Mouse (Mus musculus) myocyte (in vitro differentiated cells): Measurements from ENCODE around the gene Renbp. TPM values are rescaled to one million over a fixed set of nuclear protein-coding genes. Genes with fewer than 3 reads are reported as not detected.
A peak's percentile ranks its signal among the peaks of the same experiment; 100 is the strongest.

Experiments
- H3K27me3 ChIP-seq: one replicate; pipeline ENCODE4 v1.6.1; 2011; ENCODE audit not compliant: control insufficient read depth, insufficient read depth, insufficient read length
- H3K36me3 ChIP-seq: one replicate; pipeline ENCODE4 v1.6.1; 2011; ENCODE audit not compliant: control insufficient read depth, insufficient read depth
- H3K4me2 ChIP-seq: one replicate; pipeline ENCODE4 v1.6.1; 2011; ENCODE audit warnings: low read depth, control low read depth
- H3K4me3 ChIP-seq: one replicate; pipeline ENCODE4 v1.5.1; 2011; ENCODE audit warnings: mild to moderate bottlenecking, control low read depth, moderate library complexity
- H3K79me2 ChIP-seq: one replicate; pipeline ENCODE4 v1.6.1; 2011; ENCODE audit not compliant: control insufficient read depth, insufficient read depth
- H3ac ChIP-seq: one replicate; pipeline ENCODE4 v1.6.1; 2011; ENCODE audit not compliant: control insufficient read depth, insufficient read length
- CEBPB ChIP-seq: IDR thresholded peaks from 2 replicates; pipeline ENCODE4 v1.6.1; 2011; ENCODE audit warnings: mild to moderate bottlenecking, moderate library complexity; ENCODE audit not compliant: poor library complexity, insufficient read depth, severe bottlenecking
- E2F4 ChIP-seq: IDR thresholded peaks from one replicate; pipeline ENCODE4 v1.6.1; 2011; ENCODE audit warnings: mild to moderate bottlenecking, control low read depth, moderate library complexity; ENCODE audit not compliant: insufficient read depth
- MAX ChIP-seq: IDR thresholded peaks from one replicate; pipeline ENCODE4 v1.6.1; 2011; ENCODE audit warnings: low read depth, mild to moderate bottlenecking, control low read depth
- MYOD1 ChIP-seq, 3 experiments: IDR thresholded peaks; one replicate each; pipeline ENCODE4 v1.6.1; 2011; ENCODE audit warnings: control low read depth in 2 of 3, low read depth in 2 of 3, mild to moderate bottlenecking in 2 of 3, moderate library complexity in 1 of 3; ENCODE audit not compliant: insufficient read length in 2 of 3, control insufficient read depth in 1 of 3
- MYOG ChIP-seq, 3 experiments: IDR thresholded peaks; one replicate each; pipeline ENCODE4 v1.6.1; 2011; ENCODE audit warnings: control low read depth in 2 of 3, low read depth in 2 of 3, mild to moderate bottlenecking in 2 of 3; ENCODE audit not compliant: insufficient read length in 2 of 3, control insufficient read depth in 1 of 3, insufficient read depth in 1 of 3
- POLR2A ChIP-seq: IDR thresholded peaks from one replicate; pipeline ENCODE4 v1.6.1; 2011; ENCODE audit warnings: low read depth, mild to moderate bottlenecking, control low read depth, moderate library complexity; ENCODE audit not compliant: insufficient read length
- POLR2AphosphoS2 ChIP-seq: IDR thresholded peaks from one replicate; pipeline ENCODE4 v1.6.1; 2011; ENCODE audit warnings: low read depth, control low read depth; ENCODE audit not compliant: insufficient read length
- REST ChIP-seq: IDR thresholded peaks from one replicate; pipeline ENCODE4 v1.6.1; 2011; ENCODE audit warnings: mild to moderate bottlenecking, control low read depth, moderate library complexity; ENCODE audit not compliant: insufficient read depth, insufficient read length
- SRF ChIP-seq: IDR thresholded peaks from one replicate; pipeline ENCODE4 v1.6.1; 2011; ENCODE audit warnings: low read depth; ENCODE audit not compliant: control insufficient read depth, insufficient read length
- TCF12 ChIP-seq: IDR thresholded peaks from one replicate; pipeline ENCODE4 v1.6.1; 2011; ENCODE audit warnings: mild to moderate bottlenecking, control low read depth; ENCODE audit not compliant: poor library complexity, insufficient read depth, severe bottlenecking
- TCF3 ChIP-seq: IDR thresholded peaks from one replicate; pipeline ENCODE4 v1.6.1; 2011; ENCODE audit warnings: low read depth, control low read depth; ENCODE audit not compliant: insufficient read length
- USF1 ChIP-seq: IDR thresholded peaks from one replicate; pipeline ENCODE4 v1.6.1; 2011; ENCODE audit warnings: low read depth, mild to moderate bottlenecking, control low read depth, moderate library complexity
- polyA plus RNA-seq: library from polyadenylated mRNA; unstranded; fragments of >200 nt; fragmentation: generic; extraction: Trizol; gene quantifications from one replicate; pipeline ENCODE4 v1.2.1, GENCODE M21; 2012; ENCODE audit warnings: missing spikeins

The Renbp gene
- polyA plus RNA-seq, 1 experiment: 103 TPM

- TF ChIP-seq MYOD1 (IDR thresholded peaks at IDR 0.05; ENCODE audit: control insufficient read depth in 1 of 3, insufficient read length in 2 of 3, low read depth in 2 of 3) (no peak), SRF (no peak), POLR2AphosphoS2 (no peak), TCF12 (no peak), USF1 (no peak)
- H3K36me3 ChIP-seq: peaks cover 9% of the 10 kb centered on the region
- no peak overlapping the region for H3K4me3 ChIP-seq
- H3ac ChIP-seq: no peak overlapping the region
- no peak overlapping the region for H3K4me2 ChIP-seq
- no peaks in the 10 kb centered on the region for H3K27me3 ChIP-seq
- no peaks in the 10 kb centered on the region for H3K79me2 ChIP-seq
Measured at GRCm38 (mm10) chrX:73942294-73942693, 11.6 kb upstream of the Renbp start.

GRCm38 (mm10) chrX:73941860-73942259 is 11.2 kb upstream of the Renbp start:
- Histone ChIP-seq H3K27me3 (no peaks in the 10 kb centered on the region), H3K36me3 (peaks cover 7% of the 10 kb centered on the region), H3K4me3 (no peak overlapping the region), H3K4me2 (no peak overlapping the region), H3K79me2 (no peaks in the 10 kb centered on the region), H3ac (no peak overlapping the region)
- TF ChIP-seq POLR2A: no peak
- TF ChIP-seq USF1: no peak
- no peak for TF ChIP-seq MYOG (IDR thresholded peaks at IDR 0.05; ENCODE audit: control insufficient read depth in 1 of 3, insufficient read depth in 1 of 3, insufficient read length in 2 of 3, low read depth in 2 of 3)
- TF ChIP-seq TCF12: no peak
- TF ChIP-seq E2F4: no peak
- no peak for TF ChIP-seq SRF
- TF ChIP-seq TCF3: no peak
- TF ChIP-seq MYOD1 (IDR thresholded peaks at IDR 0.05; ENCODE audit: control insufficient read depth in 1 of 3, insufficient read length in 2 of 3, low read depth in 2 of 3): no peak
- TF ChIP-seq MAX: no peak
- TF ChIP-seq CEBPB: no peak

GRCm38 (mm10) chrX:73931871-73932270 is 1.2 kb upstream of the Renbp start:
- TF ChIP-seq POLR2A (no peak), REST (no peak), E2F4 (no peak), MYOD1 (IDR thresholded peaks at IDR 0.05; ENCODE audit: control insufficient read depth in 1 of 3, insufficient read length in 2 of 3, low read depth in 2 of 3) (no peak), CEBPB (no peak), MAX (no peak), TCF12 (no peak), USF1 (no peak), TCF3 (no peak), POLR2AphosphoS2 (no peak)
- Histone ChIP-seq H3K79me2 (no peaks in the 10 kb centered on the region), H3ac (no peak overlapping the region), H3K36me3 (no peaks in the 10 kb centered on the region), H3K27me3 (no peaks in the 10 kb centered on the region), H3K4me2 (no peak overlapping the region), H3K4me3 (no peak overlapping the region)

GRCm38 (mm10) chrX:73922550-73922882 is 8.1 kb downstream of the Renbp start:
- no peak overlapping the region for H3ac ChIP-seq
- H3K27me3 ChIP-seq: no peaks in the 10 kb centered on the region
- H3K36me3 ChIP-seq: no peaks in the 10 kb centered on the region
- peaks cover 6% of the 10 kb centered on the region for H3K79me2 ChIP-seq
- no peak for TF ChIP-seq REST
- no peak for TF ChIP-seq MYOD1 (IDR thresholded peaks at IDR 0.05; ENCODE audit: control insufficient read depth in 1 of 3, insufficient read length in 2 of 3, low read depth in 2 of 3)
- no peak for TF ChIP-seq USF1
- TF ChIP-seq MYOG (IDR thresholded peaks at IDR 0.05; ENCODE audit: control insufficient read depth in 1 of 3, insufficient read depth in 1 of 3, insufficient read length in 2 of 3, low read depth in 2 of 3): no peak
- no peak for TF ChIP-seq TCF12
- TF ChIP-seq POLR2A: no peak
- TF ChIP-seq SRF: no peak
- TF ChIP-seq E2F4: no peak
- TF ChIP-seq POLR2AphosphoS2: no peak
- H3K4me2 ChIP-seq: peak overlapping the region; percentile 58
- H3K4me3 ChIP-seq: peak overlapping the region; percentile 53

- Histone ChIP-seq H3K36me3 (no peaks in the 10 kb centered on the region), H3ac (peak within 1 kb of the TSS; percentile 35), H3K4me2 (peak within 1 kb of the TSS; percentile 86), H3K79me2 (peaks cover 6% of the 10 kb centered on the region), H3K4me3 (peak within 1 kb of the TSS; percentile 53), H3K27me3 (no peaks in the 10 kb centered on the region)
- TF ChIP-seq MAX (no peak), E2F4 (no peak), CEBPB (no peak), MYOG (IDR thresholded peaks at IDR 0.05; ENCODE audit: control insufficient read depth in 1 of 3, insufficient read depth in 1 of 3, insufficient read length in 2 of 3, low read depth in 2 of 3) (no peak), REST (no peak), SRF (no peak), TCF12 (no peak), MYOD1 (IDR thresholded peaks at IDR 0.05; ENCODE audit: control insufficient read depth in 1 of 3, insufficient read length in 2 of 3, low read depth in 2 of 3) (no peak), TCF3 (no peak), USF1 (no peak), POLR2AphosphoS2 (peak; percentile 79), POLR2A (peak; percentile 51)
Measured at GRCm38 (mm10) chrX:73921823-73922549, 8.7 kb downstream of the Renbp start, which contains the start of the genes Arhgap4 and Naa10. Arhgap4 (minus strand) TSS chrX:73921870. Naa10 (minus strand) TSS chrX:73921944.
